Mouse (Mus musculus) midbrain, embryonic 12.5 days (tissue): ENCODE results near the gene Slc18a2. TPM values are rescaled to one million over a fixed set of nuclear protein-coding genes. Genes with fewer than 3 reads are reported as not detected.

Source experiments
- ATAC-seq: fragments of 200-750 bp; cut with Nextera tagmentation; 2 replicates; pipeline ENCODE4 v1.8.0; 2017; ENCODE audit warnings: low read depth, moderate TSS enrichment, moderate library complexity; ENCODE audit not compliant: low FRiP score
- H3K27ac ChIP-seq: fragments of 300-500 bp; sonication (generic); replicated peaks from 2 replicates; pipeline ENCODE4 v1.5.1; 2016; ENCODE audit warnings: mild to moderate bottlenecking
- H3K27me3 ChIP-seq: fragments of 300-500 bp; sonication (generic); 2 replicates; pipeline ENCODE4 v1.6.1; 2016; ENCODE audit warnings: mild to moderate bottlenecking
- H3K36me3 ChIP-seq: fragments of 300-500 bp; sonication (generic); 2 replicates; pipeline ENCODE4 v1.6.1; 2016
- H3K4me1 ChIP-seq: fragments of 300-500 bp; sonication (generic); 2 replicates; pipeline ENCODE4 v1.6.1; 2016
- H3K4me2 ChIP-seq: fragments of 300-500 bp; sonication (generic); replicated peaks from 2 replicates; pipeline ENCODE4 v1.6.1; 2016; ENCODE audit warnings: mild to moderate bottlenecking, moderate library complexity
- H3K4me3 ChIP-seq: fragments of 300-500 bp; sonication (generic); 2 replicates; pipeline ENCODE4 v1.5.1; 2016; ENCODE audit warnings: mild to moderate bottlenecking
- H3K9ac ChIP-seq: fragments of 300-500 bp; sonication (generic); replicated peaks from 2 replicates; pipeline ENCODE4 v1.6.1; 2016; ENCODE audit warnings: mild to moderate bottlenecking, moderate library complexity
- H3K9me3 ChIP-seq: fragments of 300-500 bp; sonication (generic); 2 replicates; pipeline ENCODE4 v1.6.1; 2016; ENCODE audit warnings: mild to moderate bottlenecking
- WGBS: fragments of 180-500 bp; shearing (Covaris S2); methylation state at CpG from one replicate; pipeline ENCODE4 v1.1.7; 2016; 5-methylcytosine and 5-hydroxymethylcytosine counted together
- polyA plus RNA-seq: library from polyadenylated mRNA; unstranded; fragments of >200 nt; fragmentation: Nextera tagmentation; extraction: Ambion mirVana; gene quantifications from 2 replicates; pipeline ENCODE4 v1.2.1, GENCODE M21; 2016

Gene Slc18a2
- polyA plus RNA-seq, 1 experiment from 2014 or later, result 18.8 TPM

DNA sequence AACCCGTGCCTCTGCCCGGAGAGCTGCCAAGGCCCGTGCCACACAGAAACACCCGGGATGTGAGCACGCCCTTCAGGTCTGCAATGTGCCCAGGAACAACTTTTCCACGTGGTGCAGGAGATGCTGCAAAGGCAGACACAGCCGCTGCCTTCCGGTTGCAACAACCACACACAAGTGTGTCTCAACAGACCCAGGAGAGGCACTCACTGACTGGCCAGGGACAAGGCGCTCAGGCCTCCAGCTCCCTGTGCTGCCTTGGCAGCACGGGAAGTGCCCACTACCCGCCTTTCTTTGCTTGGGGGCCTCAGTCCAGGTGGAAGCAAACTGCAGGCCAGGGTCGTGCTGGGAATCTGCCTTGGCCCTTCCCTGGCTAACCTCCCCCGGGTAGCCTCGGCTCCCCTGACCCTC is 83.6 kb downstream of the Slc18a2 start:
- no peak overlapping the region for H3K27ac ChIP-seq
- H3K4me2 ChIP-seq, result peak overlapping the region; percentile 99
- peaks cover 43% of the 10 kb centered on the region for H3K4me1 ChIP-seq
- peak overlapping the region; percentile 93 for H3K4me3 ChIP-seq
- no peak for ATAC-seq
- H3K9me3 ChIP-seq, result no peaks in the 10 kb centered on the region
- WGBS, result 2% methylated on average over 14 of the region's 14 CpGs
- no peaks in the 10 kb centered on the region for H3K27me3 ChIP-seq
- no peaks in the 10 kb centered on the region for H3K36me3 ChIP-seq
- H3K9ac ChIP-seq, result peak overlapping the region; percentile 88

DNA sequence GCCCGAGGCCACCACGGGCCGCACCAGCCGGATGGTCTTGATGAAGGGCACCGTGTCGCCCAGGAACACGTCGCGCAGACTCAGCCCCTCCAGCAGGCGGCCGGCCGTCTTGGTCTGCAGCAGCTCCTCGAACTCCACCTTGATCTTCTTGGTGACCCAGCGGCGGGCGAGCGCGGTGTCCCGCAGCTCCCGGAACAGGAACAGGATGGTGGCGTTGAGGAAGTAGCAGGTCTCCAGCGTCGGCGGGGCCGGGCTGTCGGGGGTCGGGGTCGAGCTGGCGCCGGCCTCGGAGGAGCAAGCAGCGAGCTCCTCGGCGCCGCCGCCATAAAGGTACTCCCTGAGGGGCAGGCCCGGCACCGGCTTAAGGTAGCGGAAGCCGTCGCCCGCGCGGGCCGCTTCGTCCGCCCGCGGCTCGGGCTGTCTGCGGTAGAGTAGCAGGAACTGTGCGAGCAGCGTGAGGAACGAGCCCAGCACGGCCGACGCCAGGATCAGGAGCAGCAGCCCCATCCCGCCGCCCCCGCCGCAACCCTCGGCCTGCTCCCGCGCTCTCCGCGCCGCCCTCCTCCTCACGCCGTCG is 84.5 kb downstream of the Slc18a2 start:
- H3K27me3 ChIP-seq, result no peaks in the 10 kb centered on the region
- peak; percentile 65 for ATAC-seq
- H3K27ac ChIP-seq, result peak overlapping the region; percentile 95
- peak overlapping the region; percentile 88 for H3K9ac ChIP-seq
- H3K9me3 ChIP-seq, result no peaks in the 10 kb centered on the region
- WGBS, result under 1% methylated on average over 63 of the region's 70 CpGs
- peak overlapping the region; percentile 93 for H3K4me3 ChIP-seq
- H3K4me1 ChIP-seq, result peaks cover 43% of the 10 kb centered on the region
- peak overlapping the region; percentile 99 for H3K4me2 ChIP-seq
- H3K36me3 ChIP-seq, result no peaks in the 10 kb centered on the region

Other genes starting within 250 kb of the Slc18a2 start
- gene Shtn1, start 184.8 kb upstream of the Slc18a2 start, polyA plus RNA-seq, result 3.7 and 4.5 TPM in 2 replicates
- gene Vax1, start 90.8 kb upstream of the Slc18a2 start, polyA plus RNA-seq, result 0.46 and 1.0 TPM in 2 replicates
- not detected in 2 replicates for gene Kcnk18, start 41.7 kb upstream of the Slc18a2 start, polyA plus RNA-seq
- 3.1 and 7.5 TPM in 2 replicates for gene Rps12-ps3, start 61.4 kb downstream of the Slc18a2 start, polyA plus RNA-seq
- 14.5 and 16.9 TPM in 2 replicates for gene Pdzd8, start 84.9 kb downstream of the Slc18a2 start, polyA plus RNA-seq
- 17.9 and 23.7 TPM in 2 replicates for gene Emx2, start 197.5 kb downstream of the Slc18a2 start, polyA plus RNA-seq